Mouse (Mus musculus) hematopoietic stem cell, adult 5-6 weeks (primary cell): ENCODE measurements around the gene Arl6ip4. TPM values are rescaled to one million over a fixed set of nuclear protein-coding genes. Genes with fewer than 3 reads are reported as not detected.

Source experiments
- total RNA-seq: library from RNA; stranded (forward); fragments of 172-1452, 232-1000 nt; gene quantifications from 2 replicates; pipeline ENCODE4 v1.2.3, GENCODE M21; 2017

The Arl6ip4 gene
- total RNA-seq, 1 experiment from 2014 or later, result 81.3 TPM

Other genes starting within 250 kb of the Arl6ip4 start
- gene Hcar1, start 236.1 kb upstream of the Arl6ip4 start, total RNA-seq, result not detected in 2 replicates
- 79.2 and 86.1 TPM in 2 replicates for gene Denr, start 208.9 kb upstream of the Arl6ip4 start, total RNA-seq
- gene Gm43518, start 188.7 kb upstream of the Arl6ip4 start, total RNA-seq, result 2.9 and 4.6 TPM in 2 replicates
- gene Ccdc62, start 185.4 kb upstream of the Arl6ip4 start, total RNA-seq, result 4.9 and 6.2 TPM in 2 replicates
- gene Hip1r, start 142.5 kb upstream of the Arl6ip4 start, total RNA-seq, result 36.8 and 47.0 TPM in 2 replicates
- gene Vps37b, start 83.8 kb upstream of the Arl6ip4 start, total RNA-seq, result 20.4 and 22.2 TPM in 2 replicates
- 0.84 and 2.4 TPM in 2 replicates for gene Abcb9, start 20.3 kb upstream of the Arl6ip4 start, total RNA-seq
- gene Ogfod2, start 3.8 kb upstream of the Arl6ip4 start, total RNA-seq, result 7.9 and 13.8 TPM in 2 replicates
- gene Pitpnm2, start 133.7 kb downstream of the Arl6ip4 start, total RNA-seq, result 8.0 and 14.3 TPM in 2 replicates
- 27.8 and 41.0 TPM in 2 replicates for gene Mphosph9, start 211.9 kb downstream of the Arl6ip4 start, total RNA-seq
- gene 2810006K23Rik, start 212.0 kb downstream of the Arl6ip4 start, total RNA-seq, result 22.3 and 24.6 TPM in 2 replicates
- gene Cdk2ap1, start 247.0 kb downstream of the Arl6ip4 start, total RNA-seq, result 166 and 167 TPM in 2 replicates